Mouse (Mus musculus) myocyte (in vitro differentiated cells): ENCODE measurements around the gene Zfp418.

Source experiments
- CEBPB ChIP-seq: IDR thresholded peaks from 2 replicates; pipeline ENCODE4 v1.6.1; 2011; ENCODE audit warnings: mild to moderate bottlenecking, moderate library complexity; ENCODE audit not compliant: poor library complexity, insufficient read depth, severe bottlenecking
- E2F4 ChIP-seq: IDR thresholded peaks from one replicate; pipeline ENCODE4 v1.6.1; 2011; ENCODE audit warnings: mild to moderate bottlenecking, control low read depth, moderate library complexity; ENCODE audit not compliant: insufficient read depth
- MYOD1 ChIP-seq, 3 experiments: IDR thresholded peaks; one replicate each; pipeline ENCODE4 v1.6.1; 2011; ENCODE audit warnings: control low read depth in 2 of 3, low read depth in 2 of 3, mild to moderate bottlenecking in 2 of 3, moderate library complexity in 1 of 3; ENCODE audit not compliant: insufficient read length in 2 of 3, control insufficient read depth in 1 of 3
- POLR2A ChIP-seq: IDR thresholded peaks from one replicate; pipeline ENCODE4 v1.6.1; 2011; ENCODE audit warnings: low read depth, mild to moderate bottlenecking, control low read depth, moderate library complexity; ENCODE audit not compliant: insufficient read length
- POLR2AphosphoS2 ChIP-seq: IDR thresholded peaks from one replicate; pipeline ENCODE4 v1.6.1; 2011; ENCODE audit warnings: low read depth, control low read depth; ENCODE audit not compliant: insufficient read length
- TCF12 ChIP-seq: IDR thresholded peaks from one replicate; pipeline ENCODE4 v1.6.1; 2011; ENCODE audit warnings: mild to moderate bottlenecking, control low read depth; ENCODE audit not compliant: poor library complexity, insufficient read depth, severe bottlenecking

GRCm38 (mm10) chr7:7136379-7136866 lies 34.7 kb upstream of the Zfp418 start, which contains the start of gene Zfp773:
- TF ChIP-seq POLR2A (no peak), CEBPB (no peak), MYOD1 (IDR thresholded peaks at IDR 0.05; ENCODE audit: control insufficient read depth in 1 of 3, insufficient read length in 2 of 3, low read depth in 2 of 3) (no peak), TCF12 (no peak), E2F4 (no peak), POLR2AphosphoS2 (no peak)
